Mouse (Mus musculus) ES-Bruce4 (cell line): Measurements from ENCODE around the gene Fut8.

Experiments
- CTCF ChIP-seq: IDR thresholded peaks from one replicate; pipeline ENCODE4 v1.8.1; 2011; ENCODE audit warnings: low read depth, low read length
- POLR2A ChIP-seq: IDR thresholded peaks from one replicate; pipeline ENCODE4 v1.8.1; 2011; ENCODE audit warnings: low read length; ENCODE audit not compliant: insufficient read depth

DNA sequence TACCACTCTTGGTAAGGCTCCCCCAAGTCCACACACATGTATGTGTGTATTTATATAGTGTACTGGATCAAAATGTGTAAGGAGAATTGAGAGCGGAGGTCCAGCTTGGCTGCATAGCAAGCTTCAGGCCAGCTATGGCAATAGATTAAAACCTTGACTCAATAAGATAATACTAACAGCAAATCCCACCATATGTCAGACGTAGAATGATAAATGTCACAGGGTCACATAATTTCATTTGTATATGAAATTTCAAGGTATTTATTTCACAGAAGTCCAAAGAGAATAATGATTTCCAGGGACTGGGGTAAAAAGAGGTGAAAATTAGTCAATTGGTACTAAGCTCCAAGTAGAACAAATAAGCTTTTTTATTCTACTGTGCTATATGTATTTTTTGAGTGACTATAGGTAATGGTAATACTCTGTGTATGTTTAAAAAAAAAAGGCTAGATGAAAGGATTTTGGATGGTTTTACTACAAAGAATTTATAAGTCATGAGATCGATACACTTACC lies 47.9 kb upstream of the Fut8 start:
- TF ChIP-seq CTCF (no peak), POLR2A (no peak)
